Mouse (Mus musculus): ENCODE measurements around the gene Srgap3.

DNA sequence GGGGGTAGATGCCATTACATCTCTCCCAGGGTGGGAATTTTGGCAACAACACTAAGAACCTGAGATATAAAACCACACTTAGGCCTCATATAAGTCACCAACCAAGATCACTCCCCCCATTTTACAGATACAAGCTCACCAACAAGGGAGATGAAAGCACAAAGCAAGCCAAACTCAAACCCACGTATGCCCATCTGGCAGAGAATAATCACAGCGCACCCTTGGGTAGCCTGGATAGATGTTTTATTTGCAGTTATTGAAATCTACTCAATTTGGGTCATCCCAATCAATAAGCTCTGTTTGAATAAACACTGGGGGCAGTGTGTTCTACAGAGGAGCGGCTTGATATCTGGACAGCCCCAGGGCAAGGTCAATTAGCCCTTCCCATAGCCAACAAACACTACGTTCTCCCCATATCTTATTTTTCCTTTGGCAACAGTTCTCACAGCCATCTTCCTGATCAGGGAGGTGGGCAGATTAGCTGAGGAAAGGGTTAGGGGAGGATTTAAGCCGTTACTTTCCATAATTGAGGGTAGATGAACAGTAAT is 63.4 kb downstream of the Srgap3 start:
- TF ChIP-seq CTCF (conservative IDR thresholded peaks at IDR 0.05; ENCODE audit: low read length), result no peak
- TF ChIP-seq POU5F1 (IDR thresholded peaks at IDR 0.05; ENCODE audit: borderline replicate concordance, low read length), result no peak

All from E14TG2a.4 (cell line).